Mouse (Mus musculus): ENCODE measurements around the gene Bzw2.
"Not testable (repeated sequence)": the region's sequence is repeated elsewhere in the genome, so short reads cannot be mapped to it uniquely, and the experiment has no call there.

Gene Bzw2

DNA sequence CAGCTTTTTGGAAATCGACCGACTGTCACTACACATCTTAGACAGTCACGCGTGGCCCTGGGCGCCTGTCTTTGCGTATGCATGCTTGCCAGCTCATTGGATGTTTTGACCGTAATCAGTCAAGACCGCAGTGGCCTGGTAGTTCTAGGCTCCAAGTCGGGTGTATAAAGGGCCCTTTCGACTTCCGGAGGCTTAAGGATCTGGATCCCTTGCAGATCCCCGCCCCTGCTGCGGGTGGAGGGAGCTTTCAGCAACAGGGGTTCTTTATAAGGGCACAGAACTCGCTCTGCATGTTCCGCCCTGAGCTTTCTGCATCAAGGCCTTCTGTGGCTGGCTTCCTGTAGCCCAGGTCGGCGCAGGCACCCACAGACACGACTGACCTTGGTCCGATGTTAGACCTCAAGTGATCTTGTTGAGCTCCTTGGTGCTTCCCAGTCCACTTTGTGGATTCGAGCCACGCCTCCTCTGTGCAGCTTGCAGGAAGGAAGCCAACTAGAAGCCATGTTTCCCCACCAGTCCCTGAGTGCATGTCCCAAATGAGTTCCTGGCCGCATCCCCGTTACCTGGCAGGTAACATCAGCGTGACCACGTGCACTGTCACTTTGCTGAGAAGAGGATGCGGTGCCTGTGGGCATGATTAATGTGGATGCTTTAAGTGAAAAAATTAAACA is at the start of gene Bzw2:
Bzw2 (minus strand) TSS at position 443 of the 671 bp plus-strand sequence.
- DNase-seq (ENCODE audit: low spot score): peak; percentile 79

DNA sequence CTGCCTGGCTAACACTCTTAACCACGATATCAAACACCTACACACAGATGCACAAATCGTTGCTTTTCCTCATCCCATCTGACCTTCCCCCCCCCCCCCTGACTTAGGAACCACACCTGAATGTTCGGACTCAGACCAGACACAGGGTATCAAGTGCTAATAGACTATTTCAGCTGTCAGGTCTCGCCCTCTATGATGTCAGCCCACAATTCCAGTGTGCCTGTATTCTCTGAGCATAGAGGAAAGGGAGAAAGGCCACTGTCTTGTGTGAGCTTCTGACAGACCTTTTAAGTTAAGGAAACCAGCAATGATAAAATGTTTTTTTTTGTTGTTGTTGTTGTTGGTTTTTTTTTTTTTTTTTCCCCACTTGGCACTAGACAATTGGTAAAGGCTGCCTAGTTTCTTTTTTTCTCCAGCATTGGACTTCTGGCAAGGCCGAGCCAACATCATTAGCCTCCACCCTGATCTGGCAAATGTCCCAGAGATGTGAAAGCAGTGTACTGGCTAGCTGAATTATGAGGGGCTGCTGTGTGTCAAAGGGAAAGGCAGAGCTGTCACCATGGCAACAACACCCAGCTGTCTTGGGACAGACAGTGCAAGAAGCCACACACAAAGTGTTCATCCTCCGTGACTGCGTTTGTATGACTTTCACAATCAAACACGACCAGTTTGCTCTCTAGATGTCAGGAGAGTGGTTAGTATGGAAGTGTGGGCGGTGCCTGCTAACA is 49.4 kb upstream of the Bzw2 start:
- peak; percentile 94 for DNase-seq (ENCODE audit: low spot score)

DNA sequence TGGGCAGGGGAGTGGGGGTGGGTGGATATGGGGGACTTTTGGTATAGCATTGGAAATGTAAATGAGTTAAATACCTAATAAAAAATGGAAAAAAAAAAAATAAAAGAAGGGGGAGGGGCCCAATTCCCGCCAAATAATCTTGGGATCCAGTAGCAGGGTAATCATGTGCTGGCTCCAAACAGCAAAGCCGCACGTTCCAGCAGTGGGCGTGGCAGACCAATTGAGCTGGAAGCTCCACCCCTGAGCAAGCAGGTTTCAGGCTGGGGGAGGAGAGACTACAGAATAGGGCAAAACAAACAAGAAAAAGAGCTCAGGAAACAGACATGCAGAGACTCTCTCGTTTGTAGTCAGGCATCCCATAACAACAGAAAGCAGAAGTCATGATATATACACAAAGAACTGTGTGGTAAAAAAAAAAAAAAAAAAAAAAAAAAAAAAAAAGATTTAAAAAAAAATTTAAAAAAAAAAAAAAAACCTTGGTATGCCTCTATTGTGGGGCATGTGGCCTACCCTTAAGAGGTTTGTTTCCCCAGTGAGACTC is 47.8 kb upstream of the Bzw2 start:
- not testable (repeated sequence) for DNase-seq (ENCODE audit: low spot score)

DNA sequence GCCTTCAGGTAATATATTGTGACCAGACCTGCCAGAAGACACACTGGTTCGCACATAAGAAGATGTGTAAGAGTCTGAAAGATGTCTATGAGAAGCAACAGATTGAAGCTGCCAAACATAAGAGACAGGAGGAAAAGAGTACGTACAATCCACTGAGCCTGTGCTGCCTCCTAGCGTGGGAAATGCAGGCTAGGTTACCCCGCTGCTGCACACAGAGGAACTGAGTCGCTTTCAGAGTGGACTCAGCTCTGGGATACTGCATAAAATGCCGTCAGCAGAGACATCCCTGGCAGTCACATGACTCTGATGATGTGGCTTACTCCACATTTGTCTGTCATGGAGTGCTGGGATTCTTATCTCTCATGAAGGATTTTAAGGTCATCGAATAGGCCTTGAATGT is 37.1 kb upstream of the Bzw2 start:
- DNase-seq (ENCODE audit: low spot score): no peak

DNA sequence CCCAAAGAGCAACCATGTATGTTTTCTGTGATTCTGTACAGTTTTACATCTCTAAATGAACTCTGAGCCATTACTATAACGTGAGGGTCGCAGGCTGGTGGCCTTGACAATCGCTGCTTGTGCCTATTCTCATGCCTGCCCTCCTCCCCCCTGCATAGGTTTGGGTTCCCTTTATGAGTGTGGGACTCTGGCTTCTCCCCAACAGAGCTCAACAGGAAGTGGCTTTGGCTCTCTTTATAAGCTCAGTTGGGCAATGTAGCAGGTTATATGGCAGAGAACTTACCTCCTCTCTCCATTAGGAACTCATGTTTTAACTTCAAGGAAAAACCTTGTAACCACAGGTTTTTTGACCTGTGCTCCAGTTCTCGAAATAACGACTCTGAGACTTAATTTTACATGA is 32.5 kb upstream of the Bzw2 start:
- DNase-seq (ENCODE audit: low spot score): no peak

DNA sequence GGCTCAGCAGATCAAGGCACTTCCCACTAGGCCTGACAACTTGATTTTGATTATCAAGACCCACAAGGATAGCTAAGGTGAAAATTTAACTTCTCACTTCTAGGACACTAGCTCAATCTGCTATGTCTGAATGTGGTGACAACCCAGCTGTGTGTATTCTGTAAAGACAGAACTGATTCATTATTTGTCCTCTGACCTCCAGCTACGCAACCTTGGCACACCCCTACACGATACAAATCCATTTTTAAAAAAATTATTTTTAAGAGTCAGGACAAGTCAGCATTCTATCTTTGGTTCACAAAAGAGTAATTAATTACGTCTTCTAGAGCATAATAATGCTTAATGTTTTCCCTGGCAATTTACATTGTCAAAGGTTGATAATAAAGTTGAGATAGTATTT is 31.7 kb upstream of the Bzw2 start:
- no peak for DNase-seq (ENCODE audit: low spot score)

DNA sequence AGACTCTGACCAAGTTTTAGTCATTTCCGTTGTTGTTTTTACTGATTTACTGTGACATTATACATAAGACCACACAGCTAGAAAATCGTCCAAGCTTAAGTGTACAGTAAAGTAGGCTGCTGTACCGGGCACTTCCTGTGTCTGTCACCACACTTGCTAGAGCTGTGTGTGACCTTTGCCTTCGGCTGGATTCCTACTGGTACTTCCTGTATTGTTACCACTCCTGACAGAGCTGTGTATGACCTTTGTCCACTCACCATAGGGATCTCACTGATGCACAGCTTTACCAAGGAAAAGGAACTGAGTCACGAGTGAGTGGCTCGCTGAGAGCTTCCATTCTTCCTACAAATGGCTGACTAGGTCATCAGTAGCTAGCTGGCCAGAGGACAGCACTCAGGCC is 29.2 kb upstream of the Bzw2 start:
- DNase-seq (ENCODE audit: low spot score): no peak

DNA sequence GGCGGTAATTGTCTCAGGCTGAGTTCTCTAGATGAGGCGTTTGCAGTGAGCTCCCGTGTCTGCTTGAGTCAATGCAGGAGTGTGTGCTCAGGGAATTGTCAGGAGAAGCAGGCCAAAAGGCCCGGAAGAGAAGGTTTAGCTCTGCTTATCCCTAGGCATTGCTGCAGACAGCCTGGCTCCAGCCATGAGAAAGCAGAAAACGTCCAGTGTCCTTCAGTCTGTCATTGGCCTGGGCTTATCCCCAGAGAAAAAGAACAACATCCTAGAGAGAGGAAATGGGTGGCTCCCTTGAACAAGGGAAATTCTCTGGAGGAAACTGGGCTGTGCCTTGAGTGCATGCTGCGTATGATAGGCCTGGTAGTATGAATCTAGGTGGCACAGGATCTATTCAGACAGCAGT is 24.7 kb upstream of the Bzw2 start:
- DNase-seq (ENCODE audit: low spot score): no peak

DNA sequence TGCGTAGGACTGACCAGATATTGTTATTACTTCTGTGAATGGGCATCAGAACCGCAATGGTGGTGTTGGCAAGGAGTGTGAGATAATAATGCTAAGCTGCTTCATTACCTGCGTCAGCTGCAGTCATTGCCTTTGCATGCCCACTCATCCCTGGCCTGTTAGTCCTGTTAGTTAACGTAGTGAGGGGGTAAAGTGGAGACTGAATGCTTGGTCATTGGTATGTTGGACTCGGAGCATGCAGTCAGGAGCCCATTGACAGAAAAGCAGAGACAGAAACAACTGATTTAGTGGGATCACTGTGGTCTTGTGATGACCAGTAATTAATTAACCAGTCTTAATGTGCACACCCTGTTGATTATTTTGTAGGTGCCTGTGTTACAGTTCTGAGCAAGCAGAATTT is 19.3 kb upstream of the Bzw2 start:
- DNase-seq (ENCODE audit: low spot score): no peak

DNA sequence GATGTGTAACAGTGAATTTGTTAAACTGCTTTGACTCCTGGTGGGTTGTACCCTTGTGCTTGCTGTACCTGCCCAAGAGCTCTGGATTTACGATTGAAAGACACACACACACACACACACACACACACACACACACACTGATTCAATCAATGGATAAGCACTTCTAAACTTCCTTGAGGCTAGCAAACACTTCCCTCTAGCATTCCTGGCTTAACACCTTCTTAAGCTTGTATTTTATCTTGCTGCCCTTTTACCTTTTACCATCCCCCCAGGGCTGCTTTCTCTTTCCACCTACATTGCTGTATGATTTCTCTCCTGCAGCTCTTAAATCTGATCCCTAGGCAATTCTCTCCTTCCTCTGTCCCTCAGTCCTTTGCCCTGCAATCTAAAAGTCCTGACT is 7.4 kb upstream of the Bzw2 start:
- DNase-seq (ENCODE audit: low spot score): no peak

DNA sequence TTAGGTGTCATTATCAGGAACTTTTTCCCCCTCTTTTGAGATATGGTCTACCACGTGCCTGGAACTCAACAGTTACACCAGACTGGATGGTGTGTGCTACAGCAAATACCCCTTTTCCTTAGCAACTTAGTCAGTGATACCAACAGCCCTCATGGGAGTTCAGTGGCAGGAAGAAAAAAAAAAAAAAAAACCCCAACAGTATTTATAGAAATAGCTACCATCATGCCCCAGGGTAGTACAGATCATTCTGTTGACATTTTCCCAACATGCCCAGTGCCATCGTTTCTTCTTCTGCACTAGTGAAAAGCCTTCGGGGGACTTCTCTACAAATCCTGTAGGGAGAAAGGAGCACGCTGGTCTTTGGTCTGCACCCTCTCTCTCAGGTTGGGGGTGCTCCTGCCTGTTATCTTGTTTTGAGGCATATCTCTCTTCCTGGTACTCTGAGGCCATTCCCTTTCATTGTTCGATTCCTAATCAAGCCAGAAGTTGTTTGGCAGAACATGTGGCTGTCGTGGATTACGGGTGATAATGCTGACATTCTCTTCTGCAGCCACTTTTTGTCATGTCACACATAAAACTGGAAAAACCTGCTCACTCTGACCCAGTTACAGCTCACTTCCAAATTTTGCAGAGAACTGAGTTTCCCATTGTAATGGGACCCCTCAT is 6.4 kb upstream of the Bzw2 start:
- DNase-seq (ENCODE audit: low spot score): no peak

DNA sequence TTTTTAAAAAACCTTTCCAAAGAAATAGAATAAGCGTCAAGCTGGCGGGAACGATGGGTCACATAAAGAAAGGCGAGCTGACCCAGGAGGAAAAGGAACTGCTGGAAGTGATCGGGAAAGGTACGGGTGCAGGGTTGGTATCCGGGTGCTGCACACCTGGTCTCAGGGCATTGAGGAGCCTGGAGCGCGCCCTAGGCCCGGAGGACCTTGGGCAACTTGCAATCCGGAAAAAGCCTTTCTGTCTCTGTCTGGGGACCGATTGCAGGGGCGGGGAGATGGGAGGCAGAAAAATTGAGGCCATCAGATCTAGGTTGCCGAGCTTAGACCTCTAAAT is 609 bp downstream of the Bzw2 start:
- no peak for DNase-seq (ENCODE audit: low spot score)

DNA sequence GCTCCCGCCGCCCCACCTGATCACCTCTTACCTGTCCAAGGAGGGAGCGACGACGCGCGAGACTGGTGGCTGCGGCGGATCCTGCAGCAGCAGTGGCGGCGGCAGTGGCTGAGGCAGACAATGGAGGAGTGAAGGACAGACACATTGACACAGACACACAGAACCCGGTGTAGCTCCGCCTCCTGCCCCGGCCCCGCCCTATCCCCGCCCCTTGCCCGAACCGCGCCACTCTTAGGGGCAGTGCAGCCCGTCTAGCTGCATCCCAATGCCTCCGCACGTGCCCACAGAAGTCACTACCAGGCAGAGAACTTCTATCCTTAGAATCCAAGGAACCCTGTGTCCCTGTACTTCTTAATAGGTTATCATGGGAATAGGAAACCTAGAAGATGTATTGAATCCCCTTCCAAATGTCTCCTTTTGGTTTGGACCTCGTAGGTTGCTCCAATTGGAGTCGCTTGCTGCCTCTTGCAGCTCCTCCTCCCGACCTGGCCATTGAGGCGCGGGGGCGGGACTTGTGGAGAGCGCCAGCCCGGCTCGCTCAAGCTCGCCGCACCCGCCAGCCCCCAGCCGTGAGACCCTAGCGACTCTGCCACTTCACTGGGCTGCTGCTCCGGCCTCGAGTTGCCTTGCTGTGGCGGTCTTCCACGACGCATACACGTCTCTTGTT is 1.1 kb downstream of the Bzw2 start, which contains the start of gene Ankmy2:
Ankmy2 (plus strand) TSS at position 478 of the 667 bp plus-strand sequence.
- DNase-seq (ENCODE audit: low spot score): peak; percentile 96

DNA sequence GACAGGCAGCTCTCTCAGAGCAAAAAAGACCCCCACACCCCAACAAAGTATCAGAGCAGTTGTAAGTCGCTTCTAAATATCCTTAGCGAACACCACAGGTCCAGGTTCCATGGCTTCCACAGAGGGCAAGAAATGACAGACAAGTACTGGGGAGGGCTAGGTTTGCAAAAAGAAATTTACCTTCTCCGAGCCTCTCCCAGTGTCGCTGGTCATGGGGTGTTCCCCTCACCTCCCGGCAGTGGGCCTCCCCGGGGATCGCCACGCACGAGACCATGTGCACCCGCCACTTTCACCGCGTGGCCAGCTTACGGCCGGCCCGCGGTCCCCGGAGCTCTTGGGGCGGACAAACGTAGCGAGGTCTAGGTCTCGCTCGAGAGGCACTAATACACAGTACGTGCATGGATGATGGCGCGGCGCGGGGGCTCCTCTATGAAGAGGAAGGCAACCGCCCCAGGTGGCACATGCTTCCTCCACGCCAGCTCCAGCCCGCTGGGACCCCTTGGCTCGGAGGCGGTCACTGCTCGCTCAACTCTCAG is 1.7 kb downstream of the Bzw2 start:
- peak; percentile 60 for DNase-seq (ENCODE audit: low spot score)

DNA sequence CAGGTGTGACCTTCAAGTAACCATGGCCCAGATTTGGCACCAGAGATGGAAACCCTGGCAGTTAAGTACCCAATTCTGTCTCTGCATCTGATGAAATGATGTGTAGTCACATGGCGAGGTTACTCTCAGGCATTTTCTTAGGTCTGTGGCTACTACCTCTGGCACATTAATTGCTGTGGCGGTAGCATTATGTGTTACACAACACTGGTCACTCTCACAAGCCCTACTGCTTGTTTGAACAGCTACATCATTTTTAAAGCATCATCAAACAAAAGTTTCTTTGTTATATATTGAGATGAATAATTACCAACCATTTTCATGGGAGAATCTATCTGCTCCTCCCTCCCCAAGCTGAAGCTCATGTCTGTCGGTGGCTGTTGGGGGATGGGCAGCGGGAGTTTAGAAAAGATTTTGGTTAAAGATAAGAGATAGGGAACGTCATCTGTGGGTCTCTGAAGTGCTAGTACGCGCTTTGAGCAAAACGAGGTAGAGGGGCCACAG is 2.7 kb downstream of the Bzw2 start:
- DNase-seq (ENCODE audit: low spot score): peak; percentile 57

DNA sequence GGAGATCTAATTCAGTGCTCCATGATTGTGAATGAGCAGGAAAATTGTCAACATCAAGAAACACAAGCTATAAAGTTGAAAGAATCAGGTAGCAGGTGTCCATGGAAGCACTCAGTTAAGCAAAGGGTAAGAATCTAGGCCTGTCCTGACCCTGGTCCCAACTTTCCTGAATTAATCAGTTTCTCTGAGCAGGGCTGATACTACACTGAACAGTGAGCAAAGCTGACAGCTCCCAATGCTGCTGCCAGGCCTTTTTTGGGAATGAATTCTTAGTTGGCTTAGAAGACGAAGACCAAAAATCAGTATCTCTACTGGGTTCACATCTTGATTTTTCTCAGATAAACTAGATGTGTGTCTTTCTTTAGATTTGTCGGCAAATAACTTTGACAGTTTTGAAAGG is 7.1 kb downstream of the Bzw2 start:
- DNase-seq (ENCODE audit: low spot score): no peak

DNA sequence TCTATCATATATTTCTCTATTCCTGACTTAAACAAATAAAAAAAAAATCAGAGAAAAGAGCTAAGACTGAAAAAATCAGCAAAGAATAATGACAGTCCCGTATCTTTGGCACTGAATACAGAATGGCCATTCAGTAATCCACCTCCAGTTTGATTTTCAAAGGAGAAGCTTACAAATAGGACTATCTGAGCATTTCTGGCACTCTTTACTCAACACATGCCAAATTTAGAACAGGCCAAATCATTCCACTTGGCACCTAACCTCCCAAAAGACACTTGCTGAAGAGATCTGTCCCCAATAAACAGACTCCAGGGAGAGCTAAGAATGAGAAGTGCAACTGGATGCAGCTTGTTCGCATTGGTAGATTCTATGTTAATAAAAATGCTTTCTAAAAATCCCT is 7.6 kb downstream of the Bzw2 start:
- no peak for DNase-seq (ENCODE audit: low spot score)

DNA sequence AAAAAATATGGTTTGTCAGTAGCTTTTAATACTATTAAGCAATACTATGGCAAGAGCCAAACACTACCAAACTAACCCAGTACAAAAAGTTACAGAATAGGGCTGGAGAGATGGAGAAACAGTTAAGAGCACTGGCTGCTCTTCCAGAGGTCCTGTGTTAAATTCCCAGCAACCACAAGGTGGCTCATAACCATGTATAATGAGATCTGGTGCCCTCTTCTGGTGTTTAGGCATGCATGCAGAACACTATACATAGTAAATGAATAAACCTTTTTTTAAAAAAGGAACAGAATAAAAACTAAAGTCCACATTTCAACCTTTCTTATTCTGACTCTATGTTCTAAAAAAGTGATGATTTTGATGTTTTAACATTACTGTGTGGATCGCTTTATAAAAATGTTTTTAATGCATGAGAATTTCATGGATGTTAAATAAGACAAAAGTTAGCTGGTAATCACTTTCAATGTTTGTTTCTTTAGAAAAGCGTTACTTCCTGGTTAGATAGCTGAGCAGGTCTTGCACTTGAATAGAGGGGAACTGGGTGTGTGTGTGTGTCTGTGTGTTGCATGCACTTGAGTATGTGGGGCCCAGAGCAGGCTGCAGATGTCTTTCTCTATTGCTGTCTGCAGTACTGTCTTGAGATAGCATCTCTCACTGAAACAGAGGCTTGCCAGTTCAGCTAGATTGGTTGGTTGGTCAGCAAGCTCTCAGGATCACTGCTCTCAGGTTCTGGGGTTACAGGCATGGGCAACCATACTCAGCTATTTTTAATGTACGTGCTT is 11.5 kb downstream of the Bzw2 start:
- no peak for DNase-seq (ENCODE audit: low spot score)

DNA sequence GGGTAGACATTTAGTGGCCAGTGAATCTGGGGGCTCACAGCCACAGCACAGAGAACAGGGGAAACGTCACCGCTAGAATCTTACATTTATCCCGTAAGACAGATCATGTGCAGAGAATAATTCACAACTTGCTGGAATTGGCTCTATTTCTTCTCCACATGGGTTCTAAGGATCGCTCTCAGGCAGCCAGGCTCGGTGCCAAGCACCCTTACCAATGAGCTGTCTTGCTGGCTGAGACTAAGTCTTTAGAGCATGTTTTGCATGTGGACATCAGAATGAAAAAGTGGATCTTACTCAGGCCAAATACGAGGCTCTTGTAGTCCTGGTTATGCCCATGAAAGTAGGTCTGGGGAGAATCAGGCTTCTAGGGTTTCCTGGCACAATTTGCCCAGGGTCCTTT is 17.5 kb downstream of the Bzw2 start:
- DNase-seq (ENCODE audit: low spot score): no peak

DNA sequence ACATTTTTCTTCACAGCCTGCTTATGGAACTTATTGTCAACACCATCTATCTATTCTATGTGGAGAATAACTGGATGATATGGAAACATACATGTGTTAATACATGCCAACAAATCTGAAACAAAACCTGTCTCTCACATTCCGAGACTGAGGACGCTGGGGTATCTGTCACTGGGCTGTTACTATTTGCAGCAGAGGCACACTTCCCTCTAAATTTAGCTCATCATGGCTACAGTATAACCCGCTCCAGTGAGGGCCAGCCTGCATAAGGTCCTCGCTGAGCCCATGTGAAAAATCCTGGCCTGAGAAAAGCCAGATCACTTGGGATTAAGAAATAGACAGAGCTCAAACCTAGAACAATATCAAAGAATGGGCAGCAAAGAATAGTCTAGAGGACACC is 20.7 kb downstream of the Bzw2 start:
- no peak for DNase-seq (ENCODE audit: low spot score)

DNA sequence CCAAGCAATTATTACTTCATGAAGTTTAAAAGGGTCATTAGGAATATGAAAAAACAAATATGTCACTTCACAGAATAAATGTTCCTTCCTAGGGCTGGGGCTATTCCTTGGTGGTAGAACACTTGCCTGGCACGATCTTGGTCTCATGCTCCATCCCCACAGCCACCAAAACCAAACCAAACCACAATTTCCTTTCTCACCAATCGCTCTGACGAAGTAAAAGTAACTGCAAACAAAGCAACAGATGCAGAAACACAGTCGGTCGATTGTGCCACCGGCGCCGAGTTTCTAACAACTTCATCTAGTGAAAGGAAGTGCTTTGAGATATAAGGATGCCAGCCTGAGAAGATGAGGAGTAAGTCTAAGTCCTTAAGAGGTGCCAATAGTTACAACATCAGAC is 21.6 kb downstream of the Bzw2 start:
- DNase-seq (ENCODE audit: low spot score): no peak

Measured in MN1 (cell line).